Mouse (Mus musculus): ENCODE results near the gene Zfp507.

The Zfp507 gene

GRCm38 (mm10) chr7:35740489-35741230, 62.1 kb downstream of the Zfp507 start:
- no peak for DNase-seq (ENCODE audit: extremely low read depth, insufficient read length, low spot score)

- no peak for DNase-seq (ENCODE audit: extremely low read depth, insufficient read length, low spot score)
Observed at GRCm38 (mm10) chr7:35738871-35739270, 63.9 kb downstream of the Zfp507 start.

- DNase-seq (ENCODE audit: extremely low read depth, insufficient read length, low spot score): no peak
Observed at GRCm38 (mm10) chr7:35733313-35734050, 69.3 kb downstream of the Zfp507 start.

- no peak for DNase-seq (ENCODE audit: extremely low read depth, insufficient read length, low spot score)
Observed at GRCm38 (mm10) chr7:35732585-35733059, 70.2 kb downstream of the Zfp507 start.

- no peak for DNase-seq (ENCODE audit: extremely low read depth, insufficient read length, low spot score)
Observed at GRCm38 (mm10) chr7:35729621-35730031, 73.2 kb downstream of the Zfp507 start.

- no peak for DNase-seq (ENCODE audit: extremely low read depth, insufficient read length, low spot score)
Observed at GRCm38 (mm10) chr7:35728376-35728775, 74.4 kb downstream of the Zfp507 start.

GRCm38 (mm10) chr7:35723035-35723434, 79.8 kb downstream of the Zfp507 start:
- no peak for DNase-seq (ENCODE audit: extremely low read depth, insufficient read length, low spot score)
